Mouse (Mus musculus): Measurements from ENCODE around the gene Setd4.

DNA sequence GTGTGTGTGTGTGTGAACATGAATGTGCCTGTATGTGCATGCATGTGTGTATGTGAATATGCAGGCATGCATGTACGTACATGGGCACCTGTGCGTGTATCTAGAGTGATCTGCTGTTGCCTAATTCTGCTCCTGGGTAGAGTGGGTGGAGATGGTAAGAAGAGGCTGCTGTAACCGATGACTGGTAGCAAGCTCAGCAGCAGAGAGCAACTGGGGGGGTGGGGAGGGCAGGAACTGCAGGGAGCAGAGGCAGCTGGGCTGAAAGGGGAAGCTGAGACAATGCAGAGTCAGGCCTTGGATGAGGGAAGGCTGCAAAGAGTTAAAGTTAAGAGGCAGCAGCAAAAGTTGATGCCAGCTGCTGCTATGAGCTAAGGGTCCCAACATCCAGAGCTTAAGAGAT is 56.7 kb downstream of the Setd4 start:
- TF ChIP-seq CTCF (IDR thresholded peaks at IDR 0.05; ENCODE audit: control insufficient read depth, insufficient read depth, insufficient read length) (no peak), FOSL1 (IDR thresholded peaks at IDR 0.05; ENCODE audit: insufficient read depth, low read length, poor library complexity, severe bottlenecking) (no peak), USF1 (IDR thresholded peaks at IDR 0.05; ENCODE audit: low read depth) (no peak), MYOG (IDR thresholded peaks at IDR 0.05; ENCODE audit: control insufficient read depth, extremely low read depth, insufficient read length) (no peak), MAX (IDR thresholded peaks at IDR 0.05) (no peak)

All from C2C12 (cell line).